Mouse (Mus musculus) limb, embryonic 14.5 days (tissue): ENCODE data around the gene Dmrt2. TPM values are rescaled to one million over a fixed set of nuclear protein-coding genes. Genes with fewer than 3 reads are reported as not detected.

Experiments
- ATAC-seq: fragments of 200-750 bp; cut with Nextera tagmentation; 2 replicates; pipeline ENCODE4 v1.8.0; 2017; ENCODE audit warnings: low read depth, moderate number of reproducible peaks, moderate TSS enrichment; ENCODE audit not compliant: low FRiP score
- DNase-seq: peaks from one replicate; pipeline ENCODE4 v3.0.0-alpha.2; 2015; ENCODE audit warnings: low spot score
- H3K27ac ChIP-seq: fragments of 300-500 bp; sonication (generic); replicated peaks from 2 replicates; pipeline ENCODE4 v1.5.1; 2014; ENCODE audit warnings: low read depth, mild to moderate bottlenecking, low read length, moderate library complexity, mixed read lengths
- H3K27me3 ChIP-seq: fragments of 300-500 bp; sonication (generic); 2 replicates; pipeline ENCODE4 v1.6.1; 2014; ENCODE audit warnings: low read length, mixed read lengths; ENCODE audit not compliant: control insufficient read depth, insufficient read depth
- H3K36me3 ChIP-seq: fragments of 300-500 bp; sonication (generic); 2 replicates; pipeline ENCODE4 v1.6.1; 2014; ENCODE audit warnings: mild to moderate bottlenecking, low read length, moderate library complexity, mixed read lengths; ENCODE audit not compliant: control insufficient read depth, insufficient read depth
- H3K4me1 ChIP-seq: fragments of 300-500 bp; sonication (generic); 2 replicates; pipeline ENCODE4 v1.6.1; 2014; ENCODE audit warnings: antibody characterized with exemption, low read length, mixed read lengths; ENCODE audit not compliant: control insufficient read depth, insufficient read depth
- H3K4me2 ChIP-seq: fragments of 300-500 bp; sonication (generic); replicated peaks from 2 replicates; pipeline ENCODE4 v1.6.1; 2014; ENCODE audit warnings: low read depth, mild to moderate bottlenecking, low read length, moderate library complexity; ENCODE audit not compliant: severe bottlenecking
- H3K4me3 ChIP-seq: fragments of 300-500 bp; sonication (generic); replicated peaks from 2 replicates; pipeline ENCODE4 v1.5.1; 2014; ENCODE audit warnings: low read length
- H3K9ac ChIP-seq: fragments of 300-500 bp; sonication (generic); 2 replicates; pipeline ENCODE4 v1.6.1; 2014; ENCODE audit warnings: mild to moderate bottlenecking, low read depth, low read length, moderate library complexity; ENCODE audit not compliant: severe bottlenecking
- H3K9me3 ChIP-seq: fragments of 300-500 bp; sonication (generic); 2 replicates; pipeline ENCODE4 v1.6.1; 2016; ENCODE audit warnings: low read length; ENCODE audit not compliant: control insufficient read depth
- POLR2A ChIP-seq: fragments of 200-500 bp; IDR thresholded peaks from 2 replicates; pipeline ENCODE4 v1.8.0; 2012; ENCODE audit warnings: inconsistent platforms, mild to moderate bottlenecking, moderate library complexity, borderline replicate concordance; ENCODE audit not compliant: insufficient read depth, insufficient read length; ENCODE audit errors: extremely low read depth
- WGBS: fragments of 180-500 bp; shearing (Covaris S2); extraction: QIAGEN DNeasy Blood & Tissue Kit; methylation state at CpG from one replicate; pipeline ENCODE4 v1.1.7; 2014; 5-methylcytosine and 5-hydroxymethylcytosine counted together
- polyA plus RNA-seq, 2 experiments: library from polyadenylated mRNA; depleted of rRNA in 1 of 2; stranded (reverse) in 1 of 2; unstranded in 1 of 2; fragments of >200 nt; fragmentation: Nextera tagmentation in 1 of 2; extraction: Ambion mirVana in 1 of 2; gene quantifications; 2 replicates each; pipeline versions ENCODE4 v1.2.1 to v1.2.3; 2012 to 2014

The Dmrt2 gene
- polyA plus RNA-seq, 2 experiments, result 22.6 to 32.6 TPM

- no peaks in the 10 kb centered on the region for H3K36me3 ChIP-seq
- TF ChIP-seq POLR2A, result no peak
- H3K4me3 ChIP-seq, result peak overlapping the region; percentile 53
- 3% methylated on average over 17 of the region's 17 CpGs for WGBS
- peaks cover 95% of the 10 kb centered on the region for H3K27me3 ChIP-seq
- peaks cover 17% of the 10 kb centered on the region; the same call in 1 of the 2 replicates for H3K4me1 ChIP-seq
- no peak overlapping the region for H3K9ac ChIP-seq
- ATAC-seq, result no peak
- no peak overlapping the region for H3K27ac ChIP-seq
- H3K4me2 ChIP-seq, result peak overlapping the region; percentile 17; the same call in 1 of the 2 replicates
- H3K9me3 ChIP-seq, result no peaks in the 10 kb centered on the region
- no peak for DNase-seq
Observed at GRCm38 (mm10) chr19:25670571-25671285, 1.5 kb upstream of the Dmrt2 start.

DNA sequence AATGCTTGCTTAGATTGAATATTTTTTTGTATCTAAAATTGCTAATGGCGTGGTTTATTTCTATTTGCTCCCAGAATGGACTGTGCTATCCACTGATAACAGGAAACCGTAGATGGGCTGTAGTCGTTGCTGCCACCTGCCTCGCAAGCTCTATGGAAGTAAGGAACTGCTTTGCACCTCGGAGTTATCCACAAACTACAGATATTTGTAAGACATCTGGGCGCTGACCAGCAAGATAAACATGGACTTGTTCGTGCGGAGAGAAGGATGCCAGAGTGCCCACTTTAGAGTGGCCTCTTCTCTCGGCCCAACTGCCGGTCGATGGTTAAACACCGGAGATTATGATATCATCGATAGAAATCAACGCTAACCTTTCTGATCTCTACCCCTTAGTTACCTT lies 530 bp upstream of the Dmrt2 start:
- TF ChIP-seq POLR2A, result no peak
- no peak overlapping the region for H3K9ac ChIP-seq
- no peak for DNase-seq
- H3K4me1 ChIP-seq, result peaks cover 12% of the 10 kb centered on the region; the same call in 1 of the 2 replicates
- H3K4me3 ChIP-seq, result peak overlapping the region; percentile 53
- under 1% methylated on average over 14 of the region's 14 CpGs for WGBS
- H3K9me3 ChIP-seq, result no peaks in the 10 kb centered on the region
- no peak overlapping the region for H3K27ac ChIP-seq
- ATAC-seq, result no peak; the same call in 1 of the 2 replicates
- H3K27me3 ChIP-seq, result peaks cover 95% of the 10 kb centered on the region
- peak overlapping the region; percentile 70 for H3K4me2 ChIP-seq
- H3K36me3 ChIP-seq, result no peaks in the 10 kb centered on the region

- under 1% methylated on average over 58 of the region's 66 CpGs for WGBS
- Histone ChIP-seq H3K4me1 (peaks cover 12% of the 10 kb centered on the region; the same call in 1 of the 2 replicates), H3K27me3 (peaks cover 93% of the 10 kb centered on the region), H3K4me3 (peak overlapping the region; percentile 53), H3K9me3 (no peaks in the 10 kb centered on the region), H3K27ac (no peak overlapping the region), H3K36me3 (no peaks in the 10 kb centered on the region), H3K9ac (peak overlapping the region; percentile 61), H3K4me2 (peak overlapping the region; percentile 70)
- ATAC-seq, result no peak
- no peak for DNase-seq
- no peak for TF ChIP-seq POLR2A
Observed at GRCm38 (mm10) chr19:25673224-25674055, 1.2 kb downstream of the Dmrt2 start.

DNA sequence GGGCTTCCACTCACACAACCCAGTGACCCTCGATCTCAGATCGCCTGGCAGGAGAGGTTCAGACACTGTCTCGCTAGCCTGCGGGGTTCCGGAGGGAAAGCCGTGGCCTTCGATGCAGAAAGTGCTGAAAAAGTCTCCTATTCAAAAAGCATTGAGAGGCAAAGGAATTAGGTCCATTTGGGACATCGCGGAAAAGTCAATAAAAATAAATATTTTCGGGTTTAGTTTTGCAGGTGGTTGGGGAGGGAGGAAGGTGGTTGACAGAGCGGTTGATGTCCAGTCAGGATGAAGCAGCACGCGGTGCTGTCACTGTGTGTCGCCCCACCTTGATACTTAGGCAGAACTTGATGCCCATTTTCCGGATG lies 1.8 kb downstream of the Dmrt2 start:
- Histone ChIP-seq H3K27me3 (peaks cover 88% of the 10 kb centered on the region), H3K4me2 (peak overlapping the region; percentile 70), H3K4me1 (peaks cover 12% of the 10 kb centered on the region; the same call in 1 of the 2 replicates), H3K4me3 (peak overlapping the region; percentile 53), H3K9ac (peak overlapping the region; percentile 61), H3K27ac (no peak overlapping the region), H3K36me3 (no peaks in the 10 kb centered on the region), H3K9me3 (no peaks in the 10 kb centered on the region)
- TF ChIP-seq POLR2A, result no peak
- 2% methylated on average over 15 of the region's 15 CpGs for WGBS
- DNase-seq (no peak), ATAC-seq (no peak)

- peak overlapping the region; percentile 61 for H3K9ac ChIP-seq
- H3K27ac ChIP-seq, result no peak overlapping the region
- peak overlapping the region; percentile 53 for H3K4me3 ChIP-seq
- WGBS, result 3% methylated on average over 8 of the region's 8 CpGs
- no peak for ATAC-seq
- H3K4me2 ChIP-seq, result peak overlapping the region; percentile 70
- H3K27me3 ChIP-seq, result peaks cover 82% of the 10 kb centered on the region
- H3K36me3 ChIP-seq, result no peaks in the 10 kb centered on the region
- no peaks in the 10 kb centered on the region for H3K9me3 ChIP-seq
- DNase-seq, result no peak
- TF ChIP-seq POLR2A, result no peak
- H3K4me1 ChIP-seq, result peaks cover 12% of the 10 kb centered on the region; the same call in 1 of the 2 replicates
Observed at GRCm38 (mm10) chr19:25674744-25675143, 2.5 kb downstream of the Dmrt2 start.
